Mouse (Mus musculus) stomach, embryonic 14.5 days (tissue): ENCODE data around the gene Mab21l3. TPM values are rescaled to one million over a fixed set of nuclear protein-coding genes. Genes with fewer than 3 reads are reported as not detected.

ENCODE experiments used
- ATAC-seq: fragments of 200-750 bp; cut with Nextera tagmentation; 2 replicates; pipeline ENCODE4 v1.8.0; 2017; ENCODE audit warnings: low read depth, moderate TSS enrichment; ENCODE audit not compliant: insufficient number of reproducible peaks, insufficient read depth, low FRiP score
- H3K27ac ChIP-seq: fragments of 300-500 bp; sonication (generic); 2 replicates; pipeline ENCODE4 v1.5.1; 2014; ENCODE audit warnings: mild to moderate bottlenecking, low read length, moderate library complexity, mixed read lengths
- H3K27me3 ChIP-seq: fragments of 300-500 bp; sonication (generic); 2 replicates; pipeline ENCODE4 v1.6.1; 2014; ENCODE audit warnings: low read length, control low read depth, mixed read lengths; ENCODE audit not compliant: control insufficient read depth, insufficient read depth
- H3K36me3 ChIP-seq: fragments of 300-500 bp; sonication (generic); 2 replicates; pipeline ENCODE4 v1.6.1; 2014; ENCODE audit warnings: mild to moderate bottlenecking, control low read depth, low read length, moderate library complexity, mixed read lengths; ENCODE audit not compliant: control insufficient read depth, insufficient read depth
- H3K4me1 ChIP-seq: fragments of 300-500 bp; sonication (generic); 2 replicates; pipeline ENCODE4 v1.6.1; 2014; ENCODE audit warnings: low read length, control low read depth, mixed read lengths; ENCODE audit not compliant: control insufficient read depth, insufficient read depth
- H3K4me2 ChIP-seq: fragments of 300-500 bp; sonication (generic); replicated peaks from 2 replicates; pipeline ENCODE4 v1.6.1; 2014; ENCODE audit warnings: low read depth, low read length, control low read depth
- H3K4me3 ChIP-seq: fragments of 300-500 bp; sonication (generic); 2 replicates; pipeline ENCODE4 v1.5.1; 2014; ENCODE audit warnings: low read depth, low read length, control low read depth
- H3K9ac ChIP-seq: fragments of 300-500 bp; sonication (generic); replicated peaks from 2 replicates; pipeline ENCODE4 v1.6.1; 2014; ENCODE audit warnings: low read depth, mild to moderate bottlenecking, control low read depth, low read length, moderate library complexity, mixed read lengths
- H3K9me3 ChIP-seq: fragments of 300-500 bp; sonication (generic); 2 replicates; pipeline ENCODE4 v1.6.1; 2016; ENCODE audit warnings: low read depth, low read length, control low read depth; ENCODE audit not compliant: control insufficient read depth
- WGBS: fragments of 180-500 bp; shearing (Covaris S2); extraction: QIAGEN DNeasy Blood & Tissue Kit; methylation state at CpG from one replicate; pipeline ENCODE4 v1.1.7; 2014; 5-methylcytosine and 5-hydroxymethylcytosine counted together
- polyA plus RNA-seq: library from polyadenylated mRNA; unstranded; fragments of >200 nt; fragmentation: Nextera tagmentation; extraction: Ambion mirVana; gene quantifications from 2 replicates; pipeline ENCODE4 v1.2.1, GENCODE M21; 2014

Gene Mab21l3
- polyA plus RNA-seq, 1 experiment from 2014 or later, result 0.69 TPM

GRCm38 (mm10) chr3:101804971-101805561 is 43.7 kb downstream of the Mab21l3 start:
- whole genome bisulfite sequencing, result 54% methylated on average over 11 of the region's 11 CpGs
- Histone ChIP-seq H3K9me3 (no peaks in the 10 kb centered on the region), H3K4me1 (peaks cover 18% of the 10 kb centered on the region), H3K36me3 (no peaks in the 10 kb centered on the region), H3K4me3 (no peak overlapping the region), H3K4me2 (no peak overlapping the region), H3K27ac (no peak overlapping the region), H3K9ac (no peak overlapping the region), H3K27me3 (no peaks in the 10 kb centered on the region)
- no peak for ATAC-seq

DNA sequence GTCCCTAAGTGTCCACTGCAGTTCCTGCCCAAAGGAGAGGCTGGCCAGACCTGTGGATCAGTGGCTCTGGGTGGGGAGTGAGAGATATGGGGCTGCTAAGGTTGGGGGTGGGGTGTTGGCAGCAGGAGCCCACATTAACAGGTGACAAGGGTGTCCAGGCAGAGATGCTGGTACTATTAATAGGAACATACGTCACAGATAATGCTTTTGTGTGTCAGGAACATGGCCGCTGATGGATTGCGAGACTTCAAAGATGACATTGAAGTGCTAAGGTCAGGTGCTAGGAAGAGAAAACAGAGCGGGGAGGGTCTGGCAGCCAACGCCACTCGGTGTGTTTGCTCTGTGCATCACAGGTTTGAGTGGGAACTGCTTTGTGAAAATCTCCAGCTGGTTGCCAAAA is 44.4 kb downstream of the Mab21l3 start:
- H3K4me3 ChIP-seq, result no peak overlapping the region
- H3K4me1 ChIP-seq, result peaks cover 18% of the 10 kb centered on the region
- H3K9ac ChIP-seq, result no peak overlapping the region
- 36% methylated on average over 6 of the region's 6 CpGs for WGBS
- no peak overlapping the region for H3K27ac ChIP-seq
- H3K36me3 ChIP-seq, result no peaks in the 10 kb centered on the region
- H3K27me3 ChIP-seq, result no peaks in the 10 kb centered on the region
- no peaks in the 10 kb centered on the region for H3K9me3 ChIP-seq
- H3K4me2 ChIP-seq, result no peak overlapping the region
- no peak for ATAC-seq

- H3K4me1 ChIP-seq, result peaks cover 18% of the 10 kb centered on the region
Measured at GRCm38 (mm10) chr3:101803764-101804163, 45.0 kb downstream of the Mab21l3 start.

GRCm38 (mm10) chr3:101802746-101803145 is 46.0 kb downstream of the Mab21l3 start:
- WGBS, result 75% methylated on average over 6 of the region's 6 CpGs
- H3K4me1 ChIP-seq, result peaks cover 25% of the 10 kb centered on the region

More at GRCm38 (mm10) chr3:101803764-101804163, 45.0 kb downstream of the Mab21l3 start:
- Histone ChIP-seq H3K9me3 (no peaks in the 10 kb centered on the region), H3K27ac (no peak overlapping the region), H3K4me2 (no peak overlapping the region), H3K9ac (no peak overlapping the region), H3K4me3 (no peak overlapping the region), H3K36me3 (no peaks in the 10 kb centered on the region), H3K27me3 (no peaks in the 10 kb centered on the region)
- no peak for ATAC-seq
- 58% methylated on average over 6 of the region's 6 CpGs for WGBS

GRCm38 (mm10) chr3:101800596-101801018 is 48.2 kb downstream of the Mab21l3 start:
- Histone ChIP-seq H3K4me3 (no peak overlapping the region), H3K9ac (no peak overlapping the region), H3K36me3 (no peaks in the 10 kb centered on the region), H3K9me3 (no peaks in the 10 kb centered on the region), H3K27me3 (no peaks in the 10 kb centered on the region), H3K27ac (no peak overlapping the region), H3K4me1 (peaks cover 20% of the 10 kb centered on the region), H3K4me2 (no peak overlapping the region)
- 48% methylated on average over 11 of the region's 11 CpGs for WGBS
- ATAC-seq, result no peak

More at GRCm38 (mm10) chr3:101802746-101803145, 46.0 kb downstream of the Mab21l3 start:
- H3K36me3 ChIP-seq, result no peaks in the 10 kb centered on the region
- no peak overlapping the region for H3K27ac ChIP-seq
- H3K9me3 ChIP-seq, result no peaks in the 10 kb centered on the region
- no peak for ATAC-seq
- no peak overlapping the region for H3K4me2 ChIP-seq
- no peak overlapping the region for H3K4me3 ChIP-seq
- no peaks in the 10 kb centered on the region for H3K27me3 ChIP-seq
- no peak overlapping the region for H3K9ac ChIP-seq

DNA sequence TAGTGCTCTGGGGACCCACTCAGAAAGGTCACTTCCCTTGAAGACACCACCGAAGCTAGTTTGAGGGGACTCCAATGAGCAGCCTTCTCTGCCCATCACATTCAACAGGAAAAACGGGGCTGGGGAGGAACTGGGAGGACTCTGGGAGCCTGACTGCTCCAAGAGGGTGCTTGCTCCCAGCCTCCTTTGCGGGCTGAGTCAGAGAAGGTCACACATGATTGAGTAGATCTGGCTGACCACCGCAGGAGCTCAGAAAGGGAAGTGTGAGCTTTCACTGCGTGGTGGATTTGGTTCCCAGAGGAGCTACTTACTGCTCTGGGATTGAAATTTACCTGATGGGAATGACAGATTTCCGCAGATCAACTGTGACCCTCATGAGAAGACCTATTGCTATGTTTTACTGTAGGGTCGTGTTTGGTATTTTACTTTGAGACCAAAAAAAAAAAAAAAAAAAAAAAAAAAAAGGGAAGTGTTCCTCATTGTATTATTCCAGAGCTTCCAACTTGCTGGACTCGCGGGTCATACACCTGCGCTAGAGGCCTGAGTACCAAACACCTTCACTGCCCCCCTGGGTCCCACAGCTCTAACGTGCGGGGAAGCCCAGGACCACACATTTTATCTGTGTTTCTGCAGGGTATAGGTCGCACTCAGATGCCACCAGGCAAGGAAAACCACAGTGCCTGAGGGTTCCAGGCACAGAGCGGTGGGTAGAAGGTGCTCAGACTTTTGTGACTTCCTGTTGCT is 48.7 kb downstream of the Mab21l3 start:
- ATAC-seq, result no peak
- H3K4me1 ChIP-seq, result peaks cover 14% of the 10 kb centered on the region; the same call in 1 of the 2 replicates
- H3K4me3 ChIP-seq, result no peak overlapping the region
- no peaks in the 10 kb centered on the region for H3K9me3 ChIP-seq
- no peak overlapping the region for H3K9ac ChIP-seq
- 68% methylated on average over 14 of the region's 14 CpGs for WGBS
- H3K4me2 ChIP-seq, result no peak overlapping the region
- H3K27me3 ChIP-seq, result no peaks in the 10 kb centered on the region
- H3K27ac ChIP-seq, result no peak overlapping the region; the same call in 1 of the 2 replicates
- H3K36me3 ChIP-seq, result no peaks in the 10 kb centered on the region

GRCm38 (mm10) chr3:101797830-101798709 is 50.7 kb downstream of the Mab21l3 start:
- no peaks in the 10 kb centered on the region for H3K36me3 ChIP-seq
- H3K4me3 ChIP-seq, result no peak overlapping the region
- ATAC-seq, result no peak
- H3K27ac ChIP-seq, result no peak overlapping the region
- WGBS, result 62% methylated on average over 15 of the region's 15 CpGs
- H3K27me3 ChIP-seq, result no peaks in the 10 kb centered on the region
- no peak overlapping the region for H3K4me2 ChIP-seq
- H3K4me1 ChIP-seq, result peaks cover 7% of the 10 kb centered on the region; the same call in 1 of the 2 replicates
- no peak overlapping the region for H3K9ac ChIP-seq
- H3K9me3 ChIP-seq, result no peaks in the 10 kb centered on the region

- Histone ChIP-seq H3K27ac (no peak overlapping the region), H3K36me3 (no peaks in the 10 kb centered on the region), H3K27me3 (no peaks in the 10 kb centered on the region), H3K4me2 (no peak overlapping the region), H3K9ac (no peak overlapping the region), H3K4me1 (peaks cover 7% of the 10 kb centered on the region; the same call in 1 of the 2 replicates), H3K9me3 (no peaks in the 10 kb centered on the region), H3K4me3 (no peak overlapping the region)
- no peak for ATAC-seq
- WGBS, result 21% methylated on average over 7 of the region's 7 CpGs
Measured at GRCm38 (mm10) chr3:101796212-101796611, 52.5 kb downstream of the Mab21l3 start.
